Mouse (Mus musculus) CD4-positive, CD25-positive, alpha-beta regulatory T cell, adult 4 months (primary cell): ENCODE measurements around the gene A930033H14Rik. TPM values are rescaled to one million over a fixed set of nuclear protein-coding genes. Genes with fewer than 3 reads are reported as not detected.

Experiments used
- ATAC-seq: one replicate; pipeline ENCODE4 v1.8.0; 2017
- polyA plus RNA-seq, 2 experiments: library from polyadenylated mRNA; unstranded; fragments of 100-300 nt; shearing (Covaris generic); gene quantifications; one replicate each; pipeline ENCODE4 v1.2.1; 2017

Gene A930033H14Rik
- polyA plus RNA-seq, 2 experiments from 2014 or later, result not detected

GRCm38 (mm10) chr10:69225951-69226350 lies 13.1 kb upstream of the A930033H14Rik start:
- no peak for ATAC-seq

GRCm38 (mm10) chr10:69225471-69225870 lies 12.6 kb upstream of the A930033H14Rik start:
- no peak for ATAC-seq

DNA sequence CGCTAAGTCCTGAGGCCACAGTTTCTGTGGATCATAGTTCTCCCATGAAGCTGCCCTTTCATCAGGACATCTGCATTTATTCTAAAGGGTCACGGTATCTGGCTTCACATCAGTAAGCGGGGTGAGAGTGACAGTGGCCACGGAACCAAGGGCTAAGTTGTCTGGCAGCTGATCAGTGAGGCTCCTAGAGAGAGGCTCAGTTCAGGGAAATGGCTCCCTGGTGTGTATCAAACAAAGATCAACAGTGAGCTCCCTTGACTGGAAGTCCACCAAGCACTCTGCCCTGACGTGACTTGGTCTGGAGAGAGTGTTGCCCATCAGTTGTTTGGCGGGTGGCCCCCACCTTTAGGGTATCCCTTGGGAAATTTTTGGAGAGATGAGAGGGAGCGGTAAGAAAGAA lies 11.4 kb upstream of the A930033H14Rik start:
- ATAC-seq, result no peak

- no peak for ATAC-seq
These were observed 10.3 kb upstream of the A930033H14Rik start for GRCm38 (mm10) chr10:69223232-69223631.

DNA sequence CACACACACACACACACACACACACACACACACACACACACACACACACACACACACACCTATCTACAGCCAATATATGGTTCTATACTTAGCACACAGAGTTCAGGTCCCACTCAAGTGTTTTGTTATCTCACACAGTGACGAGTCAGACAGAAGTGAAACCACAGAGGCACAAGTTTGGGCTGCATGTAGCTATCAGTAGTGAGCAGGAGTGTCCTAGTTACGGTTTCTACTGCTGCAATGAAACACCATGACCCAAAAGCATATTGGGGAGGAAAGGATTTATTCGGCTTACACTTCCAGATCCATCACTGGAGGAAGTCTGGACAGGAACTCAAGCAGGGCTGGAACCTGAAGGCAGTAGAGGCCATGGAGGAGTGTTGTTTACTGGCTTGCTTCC lies 9.1 kb upstream of the A930033H14Rik start:
- ATAC-seq, result no peak

- no peak for ATAC-seq
These were observed 8.2 kb upstream of the A930033H14Rik start for GRCm38 (mm10) chr10:69221148-69221547.

DNA sequence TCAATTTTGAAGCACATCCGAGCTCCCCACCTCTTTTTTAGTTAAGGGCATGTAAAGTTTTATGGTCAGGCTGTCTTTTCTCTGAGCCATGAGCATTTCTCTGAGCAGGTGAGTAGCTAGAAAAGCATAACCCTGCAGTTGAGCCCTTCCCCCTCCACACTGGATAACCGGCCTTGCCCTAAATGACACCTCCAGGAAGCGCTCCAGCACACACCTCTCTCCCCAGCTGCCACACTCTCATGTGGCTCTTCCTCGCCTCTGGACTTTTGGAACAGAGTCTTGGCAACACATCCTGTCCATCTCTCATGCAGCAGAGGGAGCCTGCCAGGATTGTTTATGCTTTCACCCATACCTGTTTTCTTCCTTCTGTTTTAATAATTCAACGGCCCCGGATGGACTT lies 7.4 kb upstream of the A930033H14Rik start:
- no peak for ATAC-seq

- no peak for ATAC-seq
These were observed 6.4 kb upstream of the A930033H14Rik start for GRCm38 (mm10) chr10:69219289-69219626.

- ATAC-seq, result no peak
These were observed 5.8 kb upstream of the A930033H14Rik start for GRCm38 (mm10) chr10:69218458-69219288.

DNA sequence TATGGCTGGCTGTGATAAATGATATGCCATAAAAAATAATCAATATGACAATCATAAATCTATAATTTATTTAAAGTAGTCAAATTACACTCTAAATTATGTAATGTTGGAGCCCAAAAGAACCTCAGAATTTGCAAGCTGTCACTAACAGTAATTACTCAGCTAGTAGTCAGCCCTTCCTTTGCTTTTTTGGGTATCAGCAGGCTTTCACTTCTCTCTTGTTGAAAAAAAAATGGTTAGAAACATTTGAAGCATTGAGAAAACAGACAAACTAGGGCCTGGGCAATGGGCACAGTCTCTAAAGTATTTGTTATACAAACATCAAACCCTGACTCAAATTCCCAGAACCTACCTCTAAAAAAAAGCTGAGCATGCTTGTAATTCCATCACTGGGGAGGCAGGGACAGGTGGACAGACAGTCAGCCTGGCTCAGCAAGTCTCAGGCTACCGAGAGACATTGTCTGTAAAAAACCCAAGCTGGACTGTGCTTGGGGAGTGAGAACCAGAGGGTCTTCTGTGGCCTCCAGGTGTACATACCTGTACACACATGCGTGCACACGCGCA lies 4.3 kb upstream of the A930033H14Rik start:
- no peak for ATAC-seq

- no peak for ATAC-seq
These were observed 1.1 kb upstream of the A930033H14Rik start for GRCm38 (mm10) chr10:69213986-69214385.

DNA sequence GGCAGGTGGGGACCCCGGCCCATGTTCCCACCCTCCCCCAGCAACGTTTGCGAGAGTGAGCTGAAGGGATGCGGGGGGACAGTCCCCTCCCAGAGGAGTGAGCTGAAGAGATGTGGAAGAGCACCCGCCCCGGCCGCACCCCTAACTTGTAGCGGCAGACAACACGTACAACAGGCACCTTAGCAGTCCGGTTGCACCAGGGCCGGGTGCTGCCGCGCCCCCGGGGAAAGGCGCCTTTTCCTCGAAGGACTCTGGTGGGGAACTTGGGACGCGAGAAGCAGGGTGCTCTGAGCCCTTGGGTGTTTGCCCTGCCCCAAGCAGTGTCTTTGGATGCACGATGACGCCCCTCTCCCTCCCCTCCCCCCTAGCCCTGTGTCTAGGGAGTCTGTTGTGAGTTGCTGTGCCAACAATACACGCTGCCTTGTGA lies 566 bp upstream of the A930033H14Rik start:
- ATAC-seq, result no peak

GRCm38 (mm10) chr10:69211976-69212375 lies 922 bp downstream of the A930033H14Rik start:
- ATAC-seq, result no peak

DNA sequence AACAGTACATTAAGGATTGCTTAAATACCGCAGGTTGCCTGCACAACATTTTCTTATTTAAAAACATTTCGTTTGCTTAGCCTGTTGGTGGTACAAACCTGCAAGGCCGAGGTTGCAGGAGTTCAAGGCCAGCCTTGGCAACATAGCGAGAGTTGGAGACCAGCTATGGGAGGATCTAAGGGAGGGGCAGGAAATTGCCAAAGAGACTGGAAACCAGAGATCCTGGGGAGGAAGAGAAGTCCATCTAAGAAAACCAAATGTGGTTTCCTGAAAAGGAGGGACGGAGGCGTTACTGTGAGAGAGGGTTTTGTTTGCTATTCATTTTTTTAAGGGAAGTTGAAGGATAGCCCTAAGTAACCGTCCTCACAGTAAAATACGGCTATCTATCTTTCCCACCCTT lies 1.3 kb downstream of the A930033H14Rik start:
- ATAC-seq, result no peak

GRCm38 (mm10) chr10:69210659-69211058 lies 2.2 kb downstream of the A930033H14Rik start:
- no peak for ATAC-seq

GRCm38 (mm10) chr10:69210006-69210405 lies 2.9 kb downstream of the A930033H14Rik start:
- no peak for ATAC-seq

DNA sequence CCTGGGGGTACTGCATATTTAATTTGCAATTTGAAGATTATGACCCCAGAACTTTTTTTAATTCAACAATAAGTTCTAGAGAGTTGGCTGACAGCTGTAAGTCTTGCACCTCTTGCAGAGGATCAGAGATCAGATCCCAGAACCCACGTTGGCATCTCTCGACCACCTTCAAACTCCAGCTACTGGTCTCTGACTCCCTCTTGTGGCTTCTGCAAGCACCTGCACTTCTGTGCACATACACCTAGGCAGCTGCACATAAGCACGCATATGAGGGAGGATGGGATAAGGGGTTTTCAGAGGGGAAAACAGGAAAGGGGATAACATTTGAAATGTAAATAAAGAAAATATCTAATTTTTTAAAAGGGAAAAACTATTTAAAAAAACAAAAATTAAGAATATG lies 4.2 kb downstream of the A930033H14Rik start:
- ATAC-seq, result no peak

- ATAC-seq, result no peak
These were observed 4.8 kb downstream of the A930033H14Rik start for GRCm38 (mm10) chr10:69207981-69208630.

DNA sequence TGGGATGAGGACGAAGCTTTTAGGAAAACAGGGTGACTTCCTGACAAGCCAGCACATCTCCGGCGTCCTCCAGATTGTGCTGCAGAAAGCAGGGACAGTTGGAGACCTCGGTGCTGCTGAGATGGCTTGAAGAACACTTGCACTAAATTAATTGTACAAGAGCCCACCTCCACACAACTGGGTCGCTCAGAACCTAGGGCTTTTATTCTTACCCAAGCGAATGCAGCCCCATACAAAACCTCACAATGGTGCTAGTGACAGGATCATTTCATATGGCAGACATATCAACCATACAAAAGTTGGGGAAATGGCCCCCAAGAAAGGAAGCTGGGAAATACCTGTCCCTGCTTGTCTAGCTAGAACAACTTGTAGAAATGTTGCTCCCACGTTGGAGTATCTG lies 5.4 kb downstream of the A930033H14Rik start:
- ATAC-seq, result no peak

DNA sequence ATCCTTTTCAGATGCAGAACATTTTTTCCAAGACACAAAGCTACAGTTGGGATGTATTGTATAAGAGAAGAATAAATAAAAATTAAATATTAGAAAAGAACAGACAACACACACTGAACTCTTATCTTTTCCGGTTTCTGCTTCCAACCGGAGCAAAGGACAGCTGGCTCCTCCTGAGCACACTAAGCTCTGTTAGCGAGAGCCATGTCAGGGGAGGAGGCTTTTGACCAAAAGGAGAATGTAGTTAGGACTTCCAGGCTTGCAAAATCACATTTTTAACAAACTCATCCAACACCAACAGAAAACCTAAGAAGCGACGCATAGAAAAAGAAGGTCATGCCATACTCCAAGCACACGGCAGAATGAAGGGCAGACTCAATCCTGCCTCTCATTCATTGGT lies 6.8 kb downstream of the A930033H14Rik start:
- no peak for ATAC-seq

GRCm38 (mm10) chr10:69204677-69205400 lies 8.1 kb downstream of the A930033H14Rik start:
- ATAC-seq, result no peak

DNA sequence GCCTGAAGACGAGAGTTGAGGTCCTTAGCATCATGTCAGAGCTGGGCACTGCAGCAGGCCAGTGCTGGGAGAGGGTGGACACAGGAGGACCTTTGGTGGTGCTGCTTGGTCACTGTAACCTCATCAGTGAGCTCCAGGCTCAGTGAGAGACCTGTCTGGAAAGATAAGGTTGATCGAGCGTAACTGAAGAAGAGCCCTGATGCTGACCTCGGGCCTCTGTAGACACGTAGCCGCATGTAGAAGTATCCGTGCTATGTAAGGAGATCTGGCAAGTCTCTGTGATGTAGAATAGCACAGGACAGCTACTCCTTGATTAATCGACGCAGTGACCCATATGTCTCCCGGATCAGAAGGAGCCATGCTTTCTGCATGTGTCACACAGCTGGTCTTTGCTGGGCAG lies 19.2 kb downstream of the A930033H14Rik start:
- ATAC-seq, result no peak

GRCm38 (mm10) chr10:69192266-69192665 lies 20.6 kb downstream of the A930033H14Rik start:
- no peak for ATAC-seq
